18 mouse cellular contexts compared by ENCODE assay signal in the genomic region with DNA sequence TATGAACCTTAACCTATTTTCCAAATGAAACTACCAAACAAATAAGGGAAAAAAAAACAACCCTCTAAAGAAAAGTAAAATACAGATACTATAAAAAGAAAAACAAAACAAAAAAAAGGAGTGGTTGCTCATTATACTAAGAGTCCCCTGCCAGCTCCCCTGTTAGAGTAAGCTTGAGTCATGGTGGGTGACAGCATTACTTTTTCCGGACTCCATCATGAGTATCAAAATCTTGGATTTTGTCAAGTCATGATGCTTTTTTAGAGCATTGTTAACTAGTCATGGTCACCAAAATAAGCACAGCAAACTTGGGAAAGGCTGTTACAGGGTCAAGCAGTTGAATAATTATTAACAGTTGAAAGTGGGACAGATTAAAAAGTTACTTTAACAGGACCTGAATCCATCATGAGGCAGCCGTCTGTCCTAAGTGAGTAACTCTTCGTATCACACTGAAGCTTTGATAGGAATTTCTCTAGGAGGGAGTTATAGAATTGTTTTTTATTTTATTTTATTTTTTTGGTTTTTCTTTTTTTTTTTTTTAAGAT. TPM values are rescaled to one million over a fixed set of nuclear protein-coding genes. Genes with fewer than 3 reads are reported as not detected.
DNase-seq lines count a peak whose midpoint lies in the region; ATAC-seq and TF ChIP-seq lines count a peak whose summit lies in the region.
"Had no signal": no experiment of that assay in that cellular context is flagged by ENCODE, and none has a peak within 500 bp of the region (broad histone marks: within the 10 kb centered on the region; RNA-seq: fewer than 3 reads in every experiment).

No protein-coding gene starts in this region.

- no peak overlapping the region for H3K9ac ChIP-seq in forebrain, embryonic 15.5 days (replicated peaks)
- no peak overlapping the region for H3K9ac ChIP-seq in lung, postnatal 0 days (replicated peaks; ENCODE audit: low read depth)
- no peak overlapping the region for H3K9ac ChIP-seq in liver, postnatal 0 days (replicated peaks)
- H3K9ac ChIP-seq: forebrain, postnatal 0 days; hindbrain, embryonic 12.5 days; midbrain, embryonic 15.5 days had no signal

- H3K4me3 ChIP-seq in forebrain, embryonic 10.5 days = peak overlapping the region; percentile 77; the same call in 1 of the 2 replicates
- H3K4me3 ChIP-seq in forebrain, embryonic 15.5 days = no peak overlapping the region
- H3K4me3 ChIP-seq in lung, postnatal 0 days (ENCODE audit: low read depth, low read length) = no peak overlapping the region
- 0 out of 2 replicates have a peak overlapping the region, but pooled peaks have one; percentile 2 for H3K4me3 ChIP-seq in embryonic fibroblast, embryonic 13.5 days (ENCODE audit: insufficient read depth, low read length)
- H3K4me3 ChIP-seq in liver, postnatal 0 days (ENCODE audit: low read depth, low read length) = no peak overlapping the region
- H3K4me3 ChIP-seq in midbrain, embryonic 10.5 days = no peak overlapping the region

- no peak for TF ChIP-seq CTCF in lung, postnatal 0 days (IDR thresholded peaks at IDR 0.05)
- TF ChIP-seq CTCF in embryonic fibroblast, embryonic 13.5 days (IDR thresholded peaks at IDR 0.05; ENCODE audit: borderline replicate concordance, insufficient read depth, low read length) = no peak
- no peak for TF ChIP-seq CTCF in liver, postnatal 0 days (IDR thresholded peaks at IDR 0.05; ENCODE audit: low read depth)

- no peak for TF ChIP-seq POLR2A in embryonic fibroblast, embryonic 13.5 days (IDR thresholded peaks at IDR 0.05; ENCODE audit: low read depth, low read length)

- TF ChIP-seq EP300 in lung, postnatal 0 days (IDR thresholded peaks at IDR 0.05) = no peak
- TF ChIP-seq EP300 in liver, postnatal 0 days (IDR thresholded peaks at IDR 0.05; ENCODE audit: low read depth) = no peak

- no peak for DNase-seq in forebrain, embryonic 10.5 days (ENCODE audit: extremely low spot score, low spot score)
- peak; percentile 18 for DNase-seq in lung, postnatal 0 days (ENCODE audit: low spot score)
- no peak for DNase-seq in lung, postnatal 4 days
- DNase-seq in liver, postnatal 0 days = no peak
- no peak for DNase-seq in embryo, embryonic 11 days
- DNase-seq in midbrain, embryonic 10.5 days (ENCODE audit: low spot score) = no peak
- DNase-seq: adrenal gland, adult 2 months; cerebellum, adult 11 months; cerebellum, postnatal 14 days; forebrain, postnatal 0 days; gastrocnemius, postnatal 10 days; layer of hippocampus, postnatal 36 days; lung, adult 18-20 months had no signal

- H3K36me3 ChIP-seq in forebrain, embryonic 10.5 days (replicated peaks) = peaks cover 43% of the 10 kb centered on the region
- peaks cover 23% of the 10 kb centered on the region for H3K36me3 ChIP-seq in forebrain, embryonic 15.5 days
- peaks cover 6% of the 10 kb centered on the region; the same call in 1 of the 2 replicates for H3K36me3 ChIP-seq in lung, postnatal 0 days (ENCODE audit: insufficient read depth, low read length)
- peaks cover 19% of the 10 kb centered on the region for H3K36me3 ChIP-seq in liver, postnatal 0 days (replicated peaks; ENCODE audit: insufficient read depth, low read length)
- H3K36me3 ChIP-seq in midbrain, embryonic 10.5 days = peaks cover 42% of the 10 kb centered on the region

- no peaks in the 10 kb centered on the region for H3K9me3 ChIP-seq in forebrain, embryonic 10.5 days
- H3K9me3 ChIP-seq in forebrain, embryonic 15.5 days = no peaks in the 10 kb centered on the region
- H3K9me3 ChIP-seq in lung, postnatal 0 days (ENCODE audit: low read length) = no peaks in the 10 kb centered on the region
- no peaks in the 10 kb centered on the region for H3K9me3 ChIP-seq in liver, postnatal 0 days (ENCODE audit: low read length)
- no peaks in the 10 kb centered on the region for H3K9me3 ChIP-seq in midbrain, embryonic 10.5 days (replicated peaks)
- H3K9me3 ChIP-seq: hindbrain, embryonic 12.5 days; intestine, embryonic 15.5 days; midbrain, embryonic 15.5 days had no signal

- no peak overlapping the region for H3K27ac ChIP-seq in forebrain, embryonic 10.5 days
- H3K27ac ChIP-seq in forebrain, embryonic 15.5 days (replicated peaks) = no peak overlapping the region
- no peak overlapping the region for H3K27ac ChIP-seq in lung, postnatal 0 days (ENCODE audit: low read length)
- H3K27ac ChIP-seq in embryonic fibroblast, embryonic 13.5 days (ENCODE audit: insufficient read depth, low read length) = no peak overlapping the region
- peak overlapping the region; percentile 55 for H3K27ac ChIP-seq in liver, postnatal 0 days (ENCODE audit: low read depth)
- no peak overlapping the region for H3K27ac ChIP-seq in midbrain, embryonic 10.5 days (replicated peaks)
- H3K27ac ChIP-seq: hindbrain, embryonic 12.5 days; intestine, embryonic 15.5 days; midbrain, embryonic 15.5 days had no signal

- no peak for ATAC-seq in forebrain, embryonic 15.5 days (replicated peaks)
- no peak for ATAC-seq in lung, postnatal 0 days
- no peak for ATAC-seq in liver, postnatal 0 days
- ATAC-seq: forebrain, postnatal 0 days; intestine, embryonic 15.5 days; midbrain, embryonic 15.5 days had no signal

- peaks cover 15% of the 10 kb centered on the region for H3K4me1 ChIP-seq in forebrain, embryonic 10.5 days
- peaks cover 15% of the 10 kb centered on the region for H3K4me1 ChIP-seq in forebrain, embryonic 15.5 days
- no peaks in the 10 kb centered on the region; the same call in 1 of the 2 replicates for H3K4me1 ChIP-seq in lung, postnatal 0 days (ENCODE audit: insufficient read depth, low read depth, low read length)
- no peaks in the 10 kb centered on the region for H3K4me1 ChIP-seq in embryonic fibroblast, embryonic 13.5 days (ENCODE audit: control insufficient read depth, insufficient read depth, low read length)
- peaks cover 7% of the 10 kb centered on the region for H3K4me1 ChIP-seq in liver, postnatal 0 days (ENCODE audit: insufficient read depth)
- peaks cover 14% of the 10 kb centered on the region for H3K4me1 ChIP-seq in midbrain, embryonic 10.5 days

- WGBS in forebrain, embryonic 10.5 days = 97% methylated on average over 3 of the region's 3 CpGs
- 94% methylated on average over 3 of the region's 3 CpGs for WGBS in forebrain, embryonic 15.5 days
- WGBS in lung, postnatal 0 days = 83% methylated on average over 3 of the region's 3 CpGs
- 69% methylated on average over 3 of the region's 3 CpGs for WGBS in liver, postnatal 0 days (ENCODE audit: insufficient replicate concordance)
- WGBS in midbrain, embryonic 10.5 days = 96% methylated on average over 3 of the region's 3 CpGs

- H3K27me3 ChIP-seq in forebrain, embryonic 10.5 days (ENCODE audit: poor library complexity, severe bottlenecking) = no peaks in the 10 kb centered on the region
- H3K27me3 ChIP-seq in forebrain, embryonic 15.5 days = no peaks in the 10 kb centered on the region
- no peaks in the 10 kb centered on the region for H3K27me3 ChIP-seq in lung, postnatal 0 days (replicated peaks; ENCODE audit: insufficient read depth, low read length)
- no peaks in the 10 kb centered on the region for H3K27me3 ChIP-seq in liver, postnatal 0 days (ENCODE audit: insufficient read depth, low read length)
- no peaks in the 10 kb centered on the region for H3K27me3 ChIP-seq in midbrain, embryonic 10.5 days (ENCODE audit: low read depth, poor library complexity, severe bottlenecking)
- H3K27me3 ChIP-seq: hindbrain, embryonic 12.5 days; intestine, embryonic 15.5 days; midbrain, embryonic 15.5 days had no signal

- no peak overlapping the region for H3K4me2 ChIP-seq in forebrain, embryonic 15.5 days (replicated peaks)
- H3K4me2 ChIP-seq in lung, postnatal 0 days (replicated peaks; ENCODE audit: low read depth, low read length) = no peak overlapping the region
- peak overlapping the region; percentile 76 for H3K4me2 ChIP-seq in liver, postnatal 0 days (ENCODE audit: low read depth, low read length)

RNA-seq across cellular contexts. Expression of a gene that starts 2.0 kb away (rescaled TPM):
- polyA plus RNA-seq in forebrain, embryonic 10.5 days (2016; fragmentation: Nextera tagmentation; extraction: Ambion mirVana) = 414 and 424 TPM in 2 replicates
- polyA plus RNA-seq in forebrain, embryonic 15.5 days (2015; fragmentation: Nextera tagmentation; extraction: Ambion mirVana) = 341 and 346 TPM in 2 replicates
- polyA plus RNA-seq in lung, postnatal 0 days (2015; fragmentation: Nextera tagmentation; extraction: Ambion mirVana) = 173 and 190 TPM in 2 replicates
- polyA plus RNA-seq in embryonic fibroblast, embryonic 13.5 days (2011; ENCODE audit: insufficient read length, low read depth, missing spikeins) = 131 and 170 TPM in 2 replicates
- 128 and 143 TPM in 2 replicates for polyA plus RNA-seq in liver, postnatal 0 days (2015; fragmentation: Nextera tagmentation; extraction: Ambion mirVana)
- 400 and 418 TPM in 2 replicates for polyA plus RNA-seq in midbrain, embryonic 10.5 days (2016; fragmentation: Nextera tagmentation; extraction: Ambion mirVana)

RNA-seq across cellular contexts. Expression of a gene that starts 46.4 kb away (rescaled TPM):
- 3.1 and 4.7 TPM in 2 replicates for polyA plus RNA-seq in forebrain, embryonic 10.5 days (2016; fragmentation: Nextera tagmentation; extraction: Ambion mirVana)
- polyA plus RNA-seq in forebrain, embryonic 15.5 days (2015; fragmentation: Nextera tagmentation; extraction: Ambion mirVana) = 105 and 120 TPM in 2 replicates
- 0.39 and 0.48 TPM in 2 replicates for polyA plus RNA-seq in lung, postnatal 0 days (2015; fragmentation: Nextera tagmentation; extraction: Ambion mirVana)
- polyA plus RNA-seq in embryonic fibroblast, embryonic 13.5 days (2011; ENCODE audit: insufficient read length, low read depth, missing spikeins) = 0.77 and 1.0 TPM in 2 replicates
- 0.18 and 0.28 TPM in 2 replicates for polyA plus RNA-seq in liver, postnatal 0 days (2015; fragmentation: Nextera tagmentation; extraction: Ambion mirVana)
- 5.2 and 11.2 TPM in 2 replicates for polyA plus RNA-seq in midbrain, embryonic 10.5 days (2016; fragmentation: Nextera tagmentation; extraction: Ambion mirVana)

RNA-seq across cellular contexts. Expression of a gene that starts 47.4 kb away (rescaled TPM):
- 301 and 320 TPM in 2 replicates for polyA plus RNA-seq in forebrain, embryonic 10.5 days (2016; fragmentation: Nextera tagmentation; extraction: Ambion mirVana)
- 231 and 236 TPM in 2 replicates for polyA plus RNA-seq in forebrain, embryonic 15.5 days (2015; fragmentation: Nextera tagmentation; extraction: Ambion mirVana)
- 120 and 125 TPM in 2 replicates for polyA plus RNA-seq in lung, postnatal 0 days (2015; fragmentation: Nextera tagmentation; extraction: Ambion mirVana)
- polyA plus RNA-seq in embryonic fibroblast, embryonic 13.5 days (2011; ENCODE audit: insufficient read length, low read depth, missing spikeins) = 178 and 208 TPM in 2 replicates
- polyA plus RNA-seq in liver, postnatal 0 days (2015; fragmentation: Nextera tagmentation; extraction: Ambion mirVana) = 68.9 and 71.6 TPM in 2 replicates
- 304 and 308 TPM in 2 replicates for polyA plus RNA-seq in midbrain, embryonic 10.5 days (2016; fragmentation: Nextera tagmentation; extraction: Ambion mirVana)

RNA-seq across cellular contexts. Expression of a gene that starts 52.6 kb away (rescaled TPM):
- polyA plus RNA-seq in forebrain, embryonic 10.5 days (2016; fragmentation: Nextera tagmentation; extraction: Ambion mirVana) = 26.5 and 29.4 TPM in 2 replicates
- 33.9 and 37.9 TPM in 2 replicates for polyA plus RNA-seq in forebrain, embryonic 15.5 days (2015; fragmentation: Nextera tagmentation; extraction: Ambion mirVana)
- 13.3 and 14.3 TPM in 2 replicates for polyA plus RNA-seq in lung, postnatal 0 days (2015; fragmentation: Nextera tagmentation; extraction: Ambion mirVana)
- 27.0 and 38.4 TPM in 2 replicates for polyA plus RNA-seq in embryonic fibroblast, embryonic 13.5 days (2011; ENCODE audit: insufficient read length, low read depth, missing spikeins)
- 6.2 and 6.6 TPM in 2 replicates for polyA plus RNA-seq in liver, postnatal 0 days (2015; fragmentation: Nextera tagmentation; extraction: Ambion mirVana)
- 24.6 and 27.5 TPM in 2 replicates for polyA plus RNA-seq in midbrain, embryonic 10.5 days (2016; fragmentation: Nextera tagmentation; extraction: Ambion mirVana)

Comparison
In these comparisons a context has a peak if more than half of its experiments do, and no peak if none do; other contexts are left out.
1. H3K4me3 ChIP-seq: peak in forebrain, embryonic 10.5 days (single experiment) and embryonic fibroblast, embryonic 13.5 days (single experiment); none in forebrain, embryonic 15.5 days (single experiment), lung, postnatal 0 days (single experiment), liver, postnatal 0 days (single experiment) and midbrain, embryonic 10.5 days (single experiment).